10 mouse cellular contexts compared by ENCODE assay signal in genomic region chr10:117743917-117744316, GRCm38 (mm10). TPM values are rescaled to one million over a fixed set of nuclear protein-coding genes. Genes with fewer than 3 reads are reported as not detected.
A peak's percentile ranks its signal among the peaks of the same experiment; 100 is the strongest.
DNase-seq lines count a peak whose midpoint lies in the region; ATAC-seq lines count a peak whose summit lies in the region.
"Had no signal": no experiment of that assay in that cellular context is flagged by ENCODE, and none has a peak within 500 bp of the region (broad histone marks: within the 10 kb centered on the region; RNA-seq: fewer than 3 reads in every experiment).

No protein-coding gene starts in this region.

- H3K4me3 ChIP-seq in heart, embryonic 12.5 days, result no peak overlapping the region
- no peak overlapping the region for H3K4me3 ChIP-seq in neural tube, embryonic 12.5 days
- H3K4me3 ChIP-seq in stomach, embryonic 16.5 days (replicated peaks; ENCODE audit: low read length), result no peak overlapping the region

- peaks cover 20% of the 10 kb centered on the region for H3K36me3 ChIP-seq in heart, embryonic 12.5 days
- H3K36me3 ChIP-seq in neural tube, embryonic 12.5 days, result peaks cover 29% of the 10 kb centered on the region
- H3K36me3 ChIP-seq in stomach, embryonic 16.5 days (ENCODE audit: control insufficient read depth, insufficient read depth, low read length), result no peaks in the 10 kb centered on the region

- ATAC-seq in heart, embryonic 12.5 days (ENCODE audit: insufficient number of reproducible peaks, low FRiP score), result no peak
- no peak for ATAC-seq in neural tube, embryonic 12.5 days (ENCODE audit: low FRiP score, low read depth)
- no peak for ATAC-seq in stomach, embryonic 16.5 days (ENCODE audit: insufficient read depth, low FRiP score)
- ATAC-seq: inflammation-experienced regulatory T-cells, adult 6 months had no signal

- H3K27me3 ChIP-seq in heart, embryonic 12.5 days (replicated peaks), result no peaks in the 10 kb centered on the region
- H3K27me3 ChIP-seq in neural tube, embryonic 12.5 days (replicated peaks), result no peaks in the 10 kb centered on the region
- no peaks in the 10 kb centered on the region for H3K27me3 ChIP-seq in stomach, embryonic 16.5 days (ENCODE audit: control insufficient read depth, insufficient read depth, low read length)

- no peaks in the 10 kb centered on the region for H3K9me3 ChIP-seq in heart, embryonic 12.5 days (replicated peaks)
- no peaks in the 10 kb centered on the region for H3K9me3 ChIP-seq in neural tube, embryonic 12.5 days
- H3K9me3 ChIP-seq in stomach, embryonic 16.5 days (replicated peaks; ENCODE audit: control insufficient read depth, low read length), result no peaks in the 10 kb centered on the region

- 73% methylated on average over 4 of the region's 4 CpGs for WGBS in heart, embryonic 12.5 days
- WGBS in neural tube, embryonic 12.5 days, result 86% methylated on average over 4 of the region's 4 CpGs
- 66% methylated on average over 4 of the region's 4 CpGs for WGBS in stomach, embryonic 16.5 days

- H3K4me2 ChIP-seq in heart, embryonic 12.5 days, result peak overlapping the region; percentile 76
- H3K4me2 ChIP-seq in neural tube, embryonic 12.5 days (replicated peaks), result peak overlapping the region; percentile 78; the same call in 1 of the 2 replicates
- peak overlapping the region; percentile 63; the same call in 1 of the 2 replicates for H3K4me2 ChIP-seq in stomach, embryonic 16.5 days (ENCODE audit: low read depth, low read length)

- DNase-seq in heart, adult 9 months (ENCODE audit: low spot score in 2 of 2), result no peak
- DNase-seq in neural tube, embryonic 10.5 days (ENCODE audit: extremely low spot score, low spot score), result no peak
- DNase-seq in lung, postnatal 36 days, result peak; percentile 15
- DNase-seq in cerebellum, adult 18-20 months, result no peak
- no peak for DNase-seq in spleen, postnatal 36 days (ENCODE audit: low spot score in 2 of 2)
- DNase-seq: thymus, postnatal 25 days had no signal

- no peak overlapping the region for H3K9ac ChIP-seq in heart, embryonic 12.5 days
- 0 out of 2 replicates have a peak overlapping the region, but pooled peaks have one; percentile 13 for H3K9ac ChIP-seq in neural tube, embryonic 12.5 days
- no peak overlapping the region for H3K9ac ChIP-seq in stomach, embryonic 16.5 days (ENCODE audit: low read length)

- peak overlapping the region; percentile 7; the same call in 1 of the 2 replicates for H3K27ac ChIP-seq in heart, embryonic 12.5 days (ENCODE audit: poor library complexity, severe bottlenecking)
- H3K27ac ChIP-seq in neural tube, embryonic 12.5 days, result no peak overlapping the region
- H3K27ac ChIP-seq in stomach, embryonic 16.5 days (ENCODE audit: low read length), result peak overlapping the region; percentile 30; the same call in 1 of the 2 replicates

- peaks cover 27% of the 10 kb centered on the region for H3K4me1 ChIP-seq in heart, embryonic 12.5 days (replicated peaks)
- H3K4me1 ChIP-seq in neural tube, embryonic 12.5 days, result peaks cover 18% of the 10 kb centered on the region
- 0 out of 2 replicates have a peak, but pooled peaks cover 7% of the 10 kb centered on the region for H3K4me1 ChIP-seq in stomach, embryonic 16.5 days (ENCODE audit: control insufficient read depth, insufficient read depth, low read length)

RNA-seq across cellular contexts. Expression of gene Slc35e3, which starts 2.2 kb away (rescaled TPM):
- 13.0 and 14.5 TPM in 2 replicates for polyA plus RNA-seq in heart, embryonic 12.5 days (2016; fragmentation: Nextera tagmentation; extraction: Ambion mirVana)
- 34.5 and 36.6 TPM in 2 replicates for polyA plus RNA-seq in neural tube, embryonic 12.5 days (2016; fragmentation: Nextera tagmentation; extraction: Ambion mirVana)
- 14.2 and 15.1 TPM in 2 replicates for polyA plus RNA-seq in stomach, embryonic 16.5 days (2015; fragmentation: Nextera tagmentation; extraction: Ambion mirVana)

RNA-seq across cellular contexts. Expression of gene Mdm2, which starts 33.4 kb away (rescaled TPM):
- polyA plus RNA-seq in heart, embryonic 12.5 days (2016; fragmentation: Nextera tagmentation; extraction: Ambion mirVana), result 55.7 and 57.4 TPM in 2 replicates
- polyA plus RNA-seq in neural tube, embryonic 12.5 days (2016; fragmentation: Nextera tagmentation; extraction: Ambion mirVana), result 62.9 and 74.4 TPM in 2 replicates
- polyA plus RNA-seq in stomach, embryonic 16.5 days (2015; fragmentation: Nextera tagmentation; extraction: Ambion mirVana), result 39.5 and 39.9 TPM in 2 replicates

RNA-seq across cellular contexts. Expression of gene Nup107, which starts 48.6 kb away (rescaled TPM):
- 62.4 and 72.0 TPM in 2 replicates for polyA plus RNA-seq in heart, embryonic 12.5 days (2016; fragmentation: Nextera tagmentation; extraction: Ambion mirVana)
- 63.2 and 67.1 TPM in 2 replicates for polyA plus RNA-seq in neural tube, embryonic 12.5 days (2016; fragmentation: Nextera tagmentation; extraction: Ambion mirVana)
- 49.8 and 51.5 TPM in 2 replicates for polyA plus RNA-seq in stomach, embryonic 16.5 days (2015; fragmentation: Nextera tagmentation; extraction: Ambion mirVana)
